Mouse (Mus musculus): ENCODE measurements at regions not wholly inside any gene's neighbourhood (a gene's known extent, or its start where the extent isn't known, plus 50 kb on each side); places are given as distances from the start of the nearest gene placed in this dataset.

- in situ Hi-C loops (cut with MboI): loop anchor here (10.0 kb wide), 1 partner anchor 273 kb away; no protein-coding TSS in a partner anchor
These were observed 168.1 kb upstream of the Olig3 start for GRCm38 (mm10) chr10:19188082-19188742.

GRCm38 (mm10) chr10:19187716-19188081 lies 168.6 kb upstream of the Olig3 start:
- in situ Hi-C loops (cut with MboI): loop anchor here (10.0 kb wide), 1 partner anchor 273 kb away; no protein-coding TSS in a partner anchor

DNA sequence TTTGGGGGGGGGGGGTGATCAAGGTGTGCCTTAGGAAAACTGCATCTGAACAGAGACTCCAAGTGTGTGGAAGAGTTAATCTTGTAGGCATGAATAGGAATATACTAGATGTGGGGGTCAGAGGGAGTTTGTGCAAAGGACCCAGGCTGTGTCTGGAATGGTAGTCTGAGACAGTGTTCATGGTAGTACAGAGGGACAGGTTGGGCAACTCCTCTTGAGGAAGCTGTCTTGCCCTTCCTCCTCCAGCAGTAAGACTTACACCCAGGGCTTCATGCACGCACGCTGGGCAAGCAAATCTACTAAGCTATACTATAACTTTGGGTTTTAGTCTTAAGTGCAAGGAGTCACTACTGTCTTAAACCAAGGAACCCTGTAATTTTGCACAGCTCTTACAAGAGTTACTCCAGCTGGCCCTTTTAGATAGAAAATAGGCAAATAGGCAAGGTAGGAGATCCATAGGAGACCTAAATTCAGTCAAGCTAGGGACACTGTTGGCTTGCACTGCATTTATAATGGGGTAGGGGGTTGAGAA lies 169.2 kb upstream of the Olig3 start:
- in situ Hi-C loops (cut with MboI): loop anchor here (10.0 kb wide), 1 partner anchor 272 kb away; no protein-coding TSS in a partner anchor

- in situ Hi-C loops (cut with MboI): loop anchor here (10.0 kb wide), 1 partner anchor 271 kb away; no protein-coding TSS in a partner anchor
These were observed 170.3 kb upstream of the Olig3 start for GRCm38 (mm10) chr10:19185790-19186581.

DNA sequence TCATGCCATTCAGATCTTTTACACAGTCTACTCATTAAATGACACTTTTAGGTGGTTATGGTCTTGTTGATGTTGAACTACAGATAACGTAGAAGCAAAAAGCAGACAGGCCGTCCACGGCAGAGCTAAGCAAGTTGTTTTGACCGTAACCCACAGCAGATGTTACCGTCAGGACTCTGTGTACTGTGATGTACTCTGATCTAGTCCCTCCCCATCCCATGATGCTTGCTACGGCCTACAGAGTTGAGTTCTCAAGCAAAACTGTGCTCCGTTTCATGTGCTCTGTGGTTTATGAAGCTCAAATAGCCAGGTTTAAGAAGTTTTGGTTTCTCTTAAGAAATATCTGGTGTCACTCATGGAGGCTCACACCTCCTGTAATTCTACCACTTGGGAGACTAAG lies 169.4 kb upstream of the Tnfaip3 start:
- in situ Hi-C loops (cut with MboI): loop anchor here (10.0 kb wide), 1 partner anchor 270 kb away; no protein-coding TSS in a partner anchor

GRCm38 (mm10) chr10:19177895-19178294 lies 162.4 kb upstream of the Tnfaip3 start:
- in situ Hi-C loops (cut with MboI): no loop called here

DNA sequence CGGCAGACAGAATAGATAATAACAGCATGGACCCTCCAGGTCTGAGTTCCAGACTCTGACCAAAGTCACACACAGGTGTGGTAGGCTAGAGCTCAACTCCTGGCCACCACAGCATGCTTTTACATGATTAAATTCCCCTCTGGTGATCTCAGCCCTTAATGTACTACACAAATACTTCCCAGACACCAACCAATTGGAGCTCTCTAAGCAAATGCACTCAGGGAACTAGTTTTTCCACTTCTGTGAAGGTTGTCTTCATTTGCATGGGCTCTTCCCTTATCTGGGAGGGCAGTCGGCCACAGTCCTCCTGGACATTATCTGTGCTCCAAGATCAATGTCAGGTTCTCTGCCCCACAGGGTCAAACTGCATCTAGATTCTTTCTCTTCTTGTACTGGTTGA lies 162.0 kb upstream of the Tnfaip3 start:
- in situ Hi-C loops (cut with MboI): no loop called here

- in situ Hi-C loops (cut with MboI): no loop called here
These were observed 160.8 kb upstream of the Tnfaip3 start for GRCm38 (mm10) chr10:19176249-19176648.

- in situ Hi-C loops (cut with MboI): no loop called here
These were observed 156.4 kb upstream of the Tnfaip3 start for GRCm38 (mm10) chr10:19171834-19172233.

- in situ Hi-C loops (cut with MboI): no loop called here
These were observed 155.1 kb upstream of the Tnfaip3 start for GRCm38 (mm10) chr10:19170596-19170995.

DNA sequence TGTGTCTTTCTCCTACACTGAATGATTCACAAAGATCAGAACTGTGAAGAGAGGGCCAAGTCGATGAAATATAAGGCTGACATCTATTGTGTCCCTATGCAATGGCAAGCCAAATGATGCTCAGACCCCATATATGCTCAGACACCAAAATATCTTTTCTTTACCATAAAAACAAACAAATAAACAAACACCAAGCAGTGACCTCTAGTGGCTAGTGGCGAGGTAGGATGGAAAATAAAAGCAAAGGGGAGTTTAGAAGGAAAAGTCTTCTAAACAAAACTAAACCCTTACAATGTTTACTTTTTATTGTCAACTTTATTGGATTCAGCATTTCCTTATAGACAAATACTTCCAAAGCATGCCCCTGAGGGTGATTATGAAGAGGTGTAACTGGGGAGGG lies 153.8 kb upstream of the Tnfaip3 start:
- in situ Hi-C loops (cut with MboI): no loop called here

- in situ Hi-C loops (cut with MboI): no loop called here
These were observed 152.9 kb upstream of the Tnfaip3 start for GRCm38 (mm10) chr10:19168362-19168761.

DNA sequence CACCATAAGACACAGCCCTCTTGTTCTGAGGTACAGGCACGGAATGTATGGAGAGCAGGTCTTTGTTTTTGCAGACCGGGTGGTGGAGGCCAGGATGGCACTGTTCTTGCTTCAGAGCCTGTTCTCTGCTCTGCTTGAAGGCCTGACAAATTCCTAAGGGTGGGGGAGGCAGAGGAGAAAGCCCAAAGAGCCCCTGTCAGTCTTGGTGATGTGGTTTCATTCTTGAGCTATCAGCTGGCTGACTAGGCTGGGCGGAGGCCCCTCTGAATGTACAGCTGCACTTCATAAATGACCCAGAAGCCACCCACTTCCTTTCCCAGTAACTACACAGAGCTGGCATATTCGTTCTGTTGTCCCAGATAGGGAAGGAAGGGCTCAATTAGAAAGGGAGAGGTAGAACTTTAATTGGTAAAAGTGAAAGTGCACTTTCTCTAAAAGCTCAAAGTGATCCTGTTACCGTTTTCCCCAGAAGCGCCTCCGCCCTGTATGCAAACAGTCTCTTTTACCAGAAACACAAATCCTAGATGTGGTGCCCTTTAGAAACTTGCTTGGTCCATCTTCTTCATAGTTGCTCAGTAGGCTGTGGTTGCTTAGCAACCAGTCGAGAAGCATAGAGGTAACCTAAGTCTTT lies 152.3 kb upstream of the Tnfaip3 start:
- in situ Hi-C loops (cut with MboI): no loop called here

DNA sequence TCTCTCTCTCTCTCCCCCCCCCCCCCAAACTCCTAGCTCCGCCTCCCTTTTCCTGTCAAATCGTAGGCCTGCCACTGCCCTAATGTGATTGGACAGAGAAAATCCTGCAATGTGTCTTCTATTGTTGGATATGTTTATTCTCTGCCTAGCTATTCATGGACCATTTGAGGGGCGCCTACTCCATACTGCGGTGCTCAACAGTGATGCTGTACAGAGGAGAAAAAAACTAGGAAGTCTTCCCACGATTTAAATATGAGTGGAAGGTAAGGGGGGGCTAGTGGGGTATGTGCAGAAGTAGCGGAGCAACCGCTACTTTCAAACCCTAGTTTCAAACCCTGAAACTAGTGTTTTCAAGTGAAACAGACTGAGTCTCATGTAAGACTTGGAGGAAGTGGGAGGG lies 151.6 kb upstream of the Tnfaip3 start:
- in situ Hi-C loops (cut with MboI): no loop called here

DNA sequence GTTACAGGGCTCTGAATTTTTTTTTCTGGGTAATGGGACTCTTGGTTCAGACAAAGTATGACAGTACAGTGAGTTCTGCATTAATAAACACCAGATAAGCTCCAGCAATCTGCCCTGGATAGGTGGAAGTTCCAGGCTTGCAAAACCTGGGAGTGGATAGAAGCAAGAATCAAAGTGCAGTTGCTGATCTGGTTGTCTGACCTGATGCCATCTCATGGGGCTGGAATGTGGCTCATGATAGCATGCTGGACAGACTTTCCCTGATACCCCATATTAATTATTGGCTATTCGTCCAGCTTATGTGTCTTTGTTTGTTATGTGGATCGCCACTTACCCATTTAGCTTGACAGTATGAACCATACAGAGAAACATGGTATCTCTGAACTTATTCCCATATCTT lies 146.6 kb upstream of the Tnfaip3 start:
- in situ Hi-C loops (cut with MboI): no loop called here

DNA sequence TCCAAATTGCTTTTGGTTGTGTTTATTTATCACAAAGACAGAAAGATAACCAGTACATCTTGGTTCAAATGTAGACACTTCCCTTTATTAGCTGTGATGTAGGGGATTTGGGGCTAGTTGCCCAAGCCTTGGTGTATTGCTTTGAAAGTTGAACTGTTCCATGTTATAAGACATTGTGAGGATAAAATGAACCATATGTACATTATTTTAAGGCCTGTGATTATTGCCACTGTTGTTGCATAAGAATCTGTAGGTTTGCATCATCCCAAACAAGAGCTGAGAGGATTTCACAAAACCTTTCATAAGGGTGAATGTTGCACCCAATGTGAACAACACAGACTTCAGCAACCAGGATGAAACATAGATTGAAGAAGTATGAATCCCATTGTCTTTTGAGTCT lies 145.7 kb upstream of the Tnfaip3 start:
- in situ Hi-C loops (cut with MboI): no loop called here

DNA sequence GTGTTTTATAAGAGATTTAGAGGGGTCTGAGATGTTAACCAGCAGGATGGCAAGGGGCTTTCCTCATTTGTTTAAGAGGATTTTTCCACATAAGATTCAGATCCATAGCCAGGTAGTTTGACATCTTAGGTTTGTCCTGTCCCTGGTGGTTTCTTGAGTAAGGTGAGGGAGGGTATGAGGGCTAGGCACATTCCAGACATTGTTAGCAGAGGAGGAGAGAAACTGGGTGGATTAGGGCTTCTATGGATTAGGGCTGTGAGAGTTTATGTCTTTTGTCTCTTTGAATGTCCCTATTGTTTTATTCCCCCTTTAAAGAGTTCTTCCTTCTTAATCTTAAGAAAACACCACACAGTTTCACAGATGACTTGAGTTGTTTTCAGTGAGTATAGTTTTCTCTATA lies 138.6 kb upstream of the Tnfaip3 start:
- in situ Hi-C loops (cut with MboI): no loop called here

GRCm38 (mm10) chr10:19152773-19153172 lies 137.3 kb upstream of the Tnfaip3 start:
- in situ Hi-C loops (cut with MboI): no loop called here

- in situ Hi-C loops (cut with MboI): no loop called here
These were observed 135.3 kb upstream of the Tnfaip3 start for GRCm38 (mm10) chr10:19150766-19151165.

- in situ Hi-C loops (cut with MboI): no loop called here
These were observed 134.5 kb upstream of the Tnfaip3 start for GRCm38 (mm10) chr10:19150005-19150404.

GRCm38 (mm10) chr10:19149196-19149869 lies 133.9 kb upstream of the Tnfaip3 start:
- in situ Hi-C loops (cut with MboI): no loop called here

GRCm38 (mm10) chr10:19141481-19141880 lies 126.0 kb upstream of the Tnfaip3 start:
- in situ Hi-C loops (cut with MboI): no loop called here
